Mouse (Mus musculus): ENCODE data around the gene Rph3al. TPM values are rescaled to one million over a fixed set of nuclear protein-coding genes. Genes with fewer than 3 reads are reported as not detected.

Gene Rph3al
- polyA plus RNA-seq, 1 experiment from 2014 or later = 11.2 TPM

DNA sequence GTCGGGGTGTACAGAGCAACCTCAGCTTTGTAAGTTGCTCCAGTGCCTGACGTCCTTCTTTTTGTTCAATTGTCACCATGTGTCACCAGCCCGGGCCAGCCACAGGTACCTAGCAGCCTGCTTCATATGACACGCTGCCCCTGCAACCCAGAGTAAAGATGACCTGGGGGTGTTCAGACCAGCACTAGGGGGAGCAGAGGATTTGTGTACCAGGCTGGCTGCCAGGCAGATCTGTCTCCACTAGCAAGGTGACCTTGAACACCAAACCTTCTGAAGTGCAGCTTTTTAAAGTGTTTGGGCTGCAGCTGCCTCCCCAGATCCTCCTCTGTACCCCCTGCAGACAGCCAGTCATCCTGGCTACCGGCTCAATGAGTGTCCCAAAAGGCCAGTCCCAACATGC is 9.0 kb upstream of the Rph3al start:
- TF ChIP-seq CTCF (IDR thresholded peaks at IDR 0.05; ENCODE audit: low read depth) = no peak
- TF ChIP-seq EP300 (optimal IDR thresholded peaks at IDR 0.05) = no peak
- DNase-seq (ENCODE audit: low spot score) = no peak
- Histone ChIP-seq H3K27me3 (ENCODE audit: control insufficient read depth, insufficient read depth, low read length) (no peaks in the 10 kb centered on the region), H3K4me1 (replicated peaks; ENCODE audit: control insufficient read depth, insufficient read depth) (no peaks in the 10 kb centered on the region), H3K4me2 (replicated peaks; ENCODE audit: low read depth) (no peak overlapping the region), H3K4me3 (ENCODE audit: low read depth, low read length) (no peak overlapping the region), H3K9ac (ENCODE audit: low read length) (no peak overlapping the region), H3K9me3 (ENCODE audit: control insufficient read depth, low read length) (no peaks in the 10 kb centered on the region), H3K36me3 (ENCODE audit: control insufficient read depth, insufficient read depth, low read length) (no peaks in the 10 kb centered on the region), H3K27ac (replicated peaks) (no peak overlapping the region)
- 0 out of 2 replicates have a peak, but pooled peaks have one; percentile 35 for ATAC-seq (ENCODE audit: low FRiP score, low TSS enrichment)
- WGBS = 39% methylated on average over 5 of the region's 5 CpGs

DNA sequence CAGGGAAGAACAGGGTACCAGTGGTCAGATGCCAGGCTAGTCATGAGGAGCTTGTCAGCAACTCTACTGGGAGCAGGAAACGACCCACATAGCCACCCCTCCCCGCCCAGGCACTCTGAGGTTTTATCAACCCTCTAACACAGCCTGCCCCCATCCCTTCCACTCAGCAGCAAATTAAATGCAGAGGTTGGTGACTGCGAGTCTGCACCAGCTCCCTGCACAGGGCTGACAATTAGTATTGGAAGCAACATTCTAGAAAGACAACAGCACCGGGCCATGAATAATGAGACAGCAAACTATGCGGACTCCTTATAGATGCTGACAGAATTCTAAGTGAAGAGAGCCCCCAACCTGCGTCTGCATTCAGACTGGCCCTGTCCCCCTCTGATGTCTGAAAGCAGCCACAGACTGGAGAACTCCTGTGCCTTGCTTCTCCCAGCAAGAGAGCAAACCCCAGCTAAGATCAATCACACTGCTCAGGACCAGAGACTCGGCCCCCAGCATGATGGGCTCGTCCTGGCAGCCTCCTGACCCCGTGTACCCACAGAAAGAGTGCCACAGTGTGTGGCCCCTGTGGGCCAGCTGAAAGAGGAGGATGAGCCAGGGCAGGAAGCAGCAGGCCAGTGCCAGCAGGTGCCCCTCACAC is 7.7 kb upstream of the Rph3al start:
- H3K36me3 ChIP-seq (ENCODE audit: control insufficient read depth, insufficient read depth, low read length) = no peaks in the 10 kb centered on the region
- ATAC-seq (ENCODE audit: low FRiP score, low TSS enrichment) (no peak), DNase-seq (ENCODE audit: low spot score) (no peak)
- TF ChIP-seq EP300 (optimal IDR thresholded peaks at IDR 0.05) (no peak), CTCF (IDR thresholded peaks at IDR 0.05; ENCODE audit: low read depth) (no peak)
- H3K9me3 ChIP-seq (ENCODE audit: control insufficient read depth, low read length) = no peaks in the 10 kb centered on the region
- H3K27me3 ChIP-seq (ENCODE audit: control insufficient read depth, insufficient read depth, low read length) = no peaks in the 10 kb centered on the region
- no peaks in the 10 kb centered on the region for H3K4me1 ChIP-seq (replicated peaks; ENCODE audit: control insufficient read depth, insufficient read depth)
- H3K4me2 ChIP-seq (replicated peaks; ENCODE audit: low read depth) = no peak overlapping the region
- 52% methylated on average over 9 of the region's 9 CpGs for WGBS
- H3K9ac ChIP-seq (ENCODE audit: low read length) = no peak overlapping the region
- no peak overlapping the region for H3K4me3 ChIP-seq (ENCODE audit: low read depth, low read length)
- no peak overlapping the region for H3K27ac ChIP-seq (replicated peaks)

DNA sequence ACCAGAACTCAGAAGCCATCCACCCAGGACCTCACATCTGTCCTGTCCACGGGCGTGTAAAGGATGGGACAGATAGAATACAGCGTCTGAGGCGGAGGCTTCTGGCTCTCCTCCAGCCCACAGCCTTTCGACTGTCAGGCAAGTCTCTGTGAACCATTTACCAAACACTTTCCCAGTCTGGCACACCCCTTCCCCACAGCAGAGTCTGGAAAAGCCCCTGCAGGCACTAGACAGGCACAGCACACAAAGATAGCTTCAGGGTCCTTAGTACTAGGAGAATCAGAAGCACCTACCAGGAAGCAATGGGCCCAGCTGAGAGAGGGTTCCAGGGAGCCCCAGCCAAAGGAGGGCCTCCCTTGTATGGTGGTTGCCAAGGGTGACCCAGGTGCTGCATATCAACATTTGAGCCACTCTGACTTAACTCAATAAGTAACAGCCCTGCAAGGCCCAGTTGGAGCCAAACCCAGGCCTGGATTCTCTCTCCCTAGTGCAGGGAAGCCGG is 808 bp downstream of the Rph3al start:
- WGBS = 10% methylated on average over 6 of the region's 6 CpGs
- Histone ChIP-seq H3K27me3 (ENCODE audit: control insufficient read depth, insufficient read depth, low read length) (no peaks in the 10 kb centered on the region), H3K9me3 (ENCODE audit: control insufficient read depth, low read length) (no peaks in the 10 kb centered on the region), H3K36me3 (ENCODE audit: control insufficient read depth, insufficient read depth, low read length) (no peaks in the 10 kb centered on the region), H3K27ac (replicated peaks) (peak overlapping the region; percentile 72), H3K4me2 (replicated peaks; ENCODE audit: low read depth) (peak overlapping the region; percentile 49), H3K4me1 (replicated peaks; ENCODE audit: control insufficient read depth, insufficient read depth) (peaks cover 8% of the 10 kb centered on the region), H3K4me3 (ENCODE audit: low read depth, low read length) (0 out of 2 replicates have a peak overlapping the region, but pooled peaks have one; percentile 18), H3K9ac (ENCODE audit: low read length) (peak overlapping the region; percentile 14; the same call in 1 of the 2 replicates)
- peak; percentile 90 for DNase-seq (ENCODE audit: low spot score)
- TF ChIP-seq CTCF (IDR thresholded peaks at IDR 0.05; ENCODE audit: low read depth) = no peak; the same call in 1 of the 2 replicates
- peak; percentile 91 for ATAC-seq (ENCODE audit: low FRiP score, low TSS enrichment)

DNA sequence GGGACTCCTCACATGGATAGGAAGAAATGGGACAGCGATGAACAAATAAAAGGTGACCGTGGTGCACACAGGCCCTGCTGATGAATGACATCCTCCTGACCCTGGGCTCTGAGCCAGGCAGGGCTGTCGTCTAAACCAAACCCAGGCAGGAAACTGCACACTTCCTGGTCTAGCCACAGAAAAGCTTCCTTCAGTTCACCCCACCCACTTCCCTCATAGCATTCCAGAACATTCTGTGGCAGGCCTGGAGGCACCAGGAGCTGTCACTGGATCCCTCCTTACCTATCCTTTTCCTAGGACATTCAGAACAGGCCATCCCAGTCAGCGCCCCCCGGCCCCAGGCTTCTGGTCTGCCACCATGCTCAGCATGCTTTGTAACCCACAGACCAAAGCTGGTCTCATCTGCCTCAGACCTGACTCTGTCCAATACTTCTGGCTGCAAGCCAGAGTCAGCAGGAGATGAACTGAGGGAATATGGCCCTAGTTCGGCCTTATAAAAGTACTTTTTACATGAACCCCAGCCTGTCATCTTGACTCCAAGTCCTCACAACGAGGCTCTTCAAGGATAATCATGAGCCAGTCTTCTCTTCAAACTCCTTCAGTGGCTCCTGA is 2.3 kb downstream of the Rph3al start:
- Histone ChIP-seq H3K4me1 (replicated peaks; ENCODE audit: control insufficient read depth, insufficient read depth) (peaks cover 8% of the 10 kb centered on the region), H3K4me3 (ENCODE audit: low read depth, low read length) (no peak overlapping the region), H3K27ac (replicated peaks) (peak overlapping the region; percentile 37), H3K36me3 (ENCODE audit: control insufficient read depth, insufficient read depth, low read length) (no peaks in the 10 kb centered on the region), H3K9me3 (ENCODE audit: control insufficient read depth, low read length) (no peaks in the 10 kb centered on the region), H3K9ac (ENCODE audit: low read length) (no peak overlapping the region; the same call in 1 of the 2 replicates), H3K4me2 (replicated peaks; ENCODE audit: low read depth) (no peak overlapping the region), H3K27me3 (ENCODE audit: control insufficient read depth, insufficient read depth, low read length) (no peaks in the 10 kb centered on the region)
- TF ChIP-seq CTCF (IDR thresholded peaks at IDR 0.05; ENCODE audit: low read depth) (no peak), EP300 (optimal IDR thresholded peaks at IDR 0.05) (no peak)
- WGBS = 39% methylated on average over 7 of the region's 7 CpGs
- DNase-seq (ENCODE audit: low spot score) (peak; percentile 88), ATAC-seq (ENCODE audit: low FRiP score, low TSS enrichment) (peak; percentile 78)

GRCm38 (mm10) chr11:75934425-75934824 is 3.8 kb downstream of the Rph3al start:
- Histone ChIP-seq H3K36me3 (ENCODE audit: control insufficient read depth, insufficient read depth, low read length) (no peaks in the 10 kb centered on the region), H3K27ac (replicated peaks) (0 out of 2 replicates have a peak overlapping the region, but pooled peaks have one; percentile 40), H3K4me3 (ENCODE audit: low read depth, low read length) (no peak overlapping the region), H3K4me1 (replicated peaks; ENCODE audit: control insufficient read depth, insufficient read depth) (peaks cover 8% of the 10 kb centered on the region), H3K9me3 (ENCODE audit: control insufficient read depth, low read length) (no peaks in the 10 kb centered on the region), H3K9ac (ENCODE audit: low read length) (no peak overlapping the region), H3K27me3 (ENCODE audit: control insufficient read depth, insufficient read depth, low read length) (no peaks in the 10 kb centered on the region), H3K4me2 (replicated peaks; ENCODE audit: low read depth) (no peak overlapping the region)
- DNase-seq (ENCODE audit: low spot score) (no peak), ATAC-seq (ENCODE audit: low FRiP score, low TSS enrichment) (no peak)
- 67% methylated on average over 6 of the region's 6 CpGs for WGBS
- TF ChIP-seq EP300 (optimal IDR thresholded peaks at IDR 0.05) (no peak), CTCF (IDR thresholded peaks at IDR 0.05; ENCODE audit: low read depth) (no peak)

- Histone ChIP-seq H3K27ac (replicated peaks) (no peak overlapping the region), H3K4me3 (ENCODE audit: low read depth, low read length) (no peak overlapping the region), H3K4me1 (replicated peaks; ENCODE audit: control insufficient read depth, insufficient read depth) (peaks cover 8% of the 10 kb centered on the region), H3K36me3 (ENCODE audit: control insufficient read depth, insufficient read depth, low read length) (no peaks in the 10 kb centered on the region), H3K9me3 (ENCODE audit: control insufficient read depth, low read length) (no peaks in the 10 kb centered on the region), H3K9ac (ENCODE audit: low read length) (no peak overlapping the region), H3K4me2 (replicated peaks; ENCODE audit: low read depth) (no peak overlapping the region), H3K27me3 (ENCODE audit: control insufficient read depth, insufficient read depth, low read length) (no peaks in the 10 kb centered on the region)
- no peak for TF ChIP-seq CTCF (IDR thresholded peaks at IDR 0.05; ENCODE audit: low read depth)
- WGBS = 53% methylated on average over 5 of the region's 5 CpGs
- ATAC-seq (ENCODE audit: low FRiP score, low TSS enrichment) (no peak), DNase-seq (ENCODE audit: low spot score) (no peak)
Measured at GRCm38 (mm10) chr11:75933371-75933770, 4.9 kb downstream of the Rph3al start.
